15 mouse cellular contexts compared by ENCODE assay signal in genomic region chr7:133058496-133059149, GRCm38 (mm10).
DNase-seq lines count a peak whose midpoint lies in the region; ATAC-seq and TF ChIP-seq lines count a peak whose summit lies in the region.
"Had no signal": no experiment of that assay in that cellular context is flagged by ENCODE, and none has a peak within 500 bp of the region (broad histone marks: within the 10 kb centered on the region; RNA-seq: fewer than 3 reads in every experiment).

No protein-coding gene starts in this region.

- no peak overlapping the region for H3K4me2 ChIP-seq in lung, postnatal 0 days (replicated peaks; ENCODE audit: low read depth, low read length)
- peak overlapping the region; percentile 22; the same call in 1 of the 2 replicates for H3K4me2 ChIP-seq in heart, postnatal 0 days (ENCODE audit: low read depth, low read length)
- no peak overlapping the region for H3K4me2 ChIP-seq in stomach, postnatal 0 days (replicated peaks; ENCODE audit: low read depth)
- H3K4me2 ChIP-seq in midbrain, embryonic 11.5 days, result no peak overlapping the region
- H3K4me2 ChIP-seq: embryonic facial prominence, embryonic 13.5 days; midbrain, embryonic 15.5 days; stomach, embryonic 15.5 days had no signal

- 0 out of 2 replicates have a peak, but pooled peaks cover 5% of the 10 kb centered on the region for H3K36me3 ChIP-seq in lung, postnatal 0 days (ENCODE audit: insufficient read depth, low read length)
- H3K36me3 ChIP-seq in heart, postnatal 0 days (replicated peaks; ENCODE audit: control insufficient read depth, insufficient read depth, low read length), result no peaks in the 10 kb centered on the region
- 0 out of 2 replicates have a peak, but pooled peaks cover 4% of the 10 kb centered on the region for H3K36me3 ChIP-seq in stomach, postnatal 0 days (ENCODE audit: control insufficient read depth, insufficient read depth, low read length)
- H3K36me3 ChIP-seq in midbrain, embryonic 11.5 days (ENCODE audit: control insufficient read depth, insufficient read depth, low read length), result no peaks in the 10 kb centered on the region
- H3K36me3 ChIP-seq: midbrain, embryonic 15.5 days had no signal

- 78% methylated on average over 12 of the region's 12 CpGs for WGBS in lung, postnatal 0 days
- 31% methylated on average over 12 of the region's 12 CpGs for WGBS in heart, postnatal 0 days
- 88% methylated on average over 12 of the region's 12 CpGs for WGBS in stomach, postnatal 0 days
- WGBS in midbrain, embryonic 11.5 days, result 96% methylated on average over 12 of the region's 12 CpGs

- no peak for TF ChIP-seq CTCF in lung, postnatal 0 days (IDR thresholded peaks at IDR 0.05)
- no peak for TF ChIP-seq CTCF in heart, postnatal 0 days (IDR thresholded peaks at IDR 0.05; ENCODE audit: low read depth)
- no peak for TF ChIP-seq CTCF in stomach, postnatal 0 days (IDR thresholded peaks at IDR 0.05; ENCODE audit: low read depth)

- no peak overlapping the region for H3K4me3 ChIP-seq in lung, postnatal 0 days (ENCODE audit: low read depth, low read length)
- H3K4me3 ChIP-seq in heart, postnatal 0 days (ENCODE audit: low read depth, low read length), result no peak overlapping the region
- H3K4me3 ChIP-seq in stomach, postnatal 0 days (ENCODE audit: low read depth, low read length), result no peak overlapping the region
- H3K4me3 ChIP-seq in midbrain, embryonic 11.5 days (ENCODE audit: low read depth, low read length), result no peak overlapping the region
- H3K4me3 ChIP-seq: embryonic facial prominence, embryonic 13.5 days; midbrain, embryonic 15.5 days; stomach, embryonic 15.5 days had no signal

- peaks cover 14% of the 10 kb centered on the region for H3K4me1 ChIP-seq in lung, postnatal 0 days (ENCODE audit: insufficient read depth, low read depth, low read length)
- H3K4me1 ChIP-seq in heart, postnatal 0 days (ENCODE audit: control insufficient read depth, insufficient read depth), result peaks cover 34% of the 10 kb centered on the region
- H3K4me1 ChIP-seq in stomach, postnatal 0 days (replicated peaks; ENCODE audit: control insufficient read depth, insufficient read depth), result peaks cover 3% of the 10 kb centered on the region; the same call in 1 of the 2 replicates
- H3K4me1 ChIP-seq in midbrain, embryonic 11.5 days (ENCODE audit: control insufficient read depth, insufficient read depth, low read length), result peaks cover 5% of the 10 kb centered on the region

- H3K27me3 ChIP-seq in lung, postnatal 0 days (replicated peaks; ENCODE audit: insufficient read depth, low read length), result no peaks in the 10 kb centered on the region
- H3K27me3 ChIP-seq in heart, postnatal 0 days (ENCODE audit: control insufficient read depth, insufficient read depth, low read length), result no peaks in the 10 kb centered on the region
- H3K27me3 ChIP-seq in stomach, postnatal 0 days (ENCODE audit: control insufficient read depth, insufficient read depth, low read length), result no peaks in the 10 kb centered on the region
- H3K27me3 ChIP-seq in midbrain, embryonic 11.5 days (ENCODE audit: control insufficient read depth, insufficient read depth, low read length), result no peaks in the 10 kb centered on the region
- H3K27me3 ChIP-seq: embryonic facial prominence, embryonic 13.5 days; midbrain, embryonic 15.5 days; Patski; stomach, embryonic 15.5 days had no signal

- peak; percentile 54 for ATAC-seq in lung, postnatal 0 days
- peak; percentile 77 for ATAC-seq in heart, postnatal 0 days (ENCODE audit: insufficient read depth, low read depth)
- no peak for ATAC-seq in stomach, postnatal 0 days (ENCODE audit: low FRiP score, low TSS enrichment)
- no peak for ATAC-seq in CD4-positive, CD25-positive, alpha-beta regulatory T cell, adult 4 months
- ATAC-seq in midbrain, embryonic 11.5 days (ENCODE audit: low FRiP score), result no peak
- ATAC-seq: midbrain, embryonic 15.5 days; Patski had no signal

- intact Hi-C loops in gastrocnemius, postnatal 36 days (cut with DNase I), result loop anchor here (5.0 kb wide), 1 partner anchor 44 kb away; no protein-coding TSS in a partner anchor

- H3K27ac ChIP-seq in lung, postnatal 0 days (ENCODE audit: low read length), result 0 out of 2 replicates have a peak overlapping the region, but pooled peaks have one; percentile 32
- H3K27ac ChIP-seq in heart, postnatal 0 days (ENCODE audit: low read depth), result peak overlapping the region; percentile 88
- peak overlapping the region; percentile 13; the same call in 1 of the 2 replicates for H3K27ac ChIP-seq in stomach, postnatal 0 days (replicated peaks)
- H3K27ac ChIP-seq in midbrain, embryonic 11.5 days (ENCODE audit: low read depth, low read length), result no peak overlapping the region
- H3K27ac ChIP-seq: embryonic facial prominence, embryonic 13.5 days; stomach, embryonic 15.5 days had no signal

- TF ChIP-seq EP300 in lung, postnatal 0 days (IDR thresholded peaks at IDR 0.05), result peak; percentile 13; the same call in 1 of the 2 replicates
- no peak for TF ChIP-seq EP300 in heart, postnatal 0 days (IDR thresholded peaks at IDR 0.05; ENCODE audit: low read depth)
- TF ChIP-seq EP300 in stomach, postnatal 0 days (optimal IDR thresholded peaks at IDR 0.05), result no peak

- no peaks in the 10 kb centered on the region for H3K9me3 ChIP-seq in lung, postnatal 0 days (ENCODE audit: low read length)
- no peaks in the 10 kb centered on the region for H3K9me3 ChIP-seq in heart, postnatal 0 days (replicated peaks; ENCODE audit: control insufficient read depth, low read length)
- no peaks in the 10 kb centered on the region for H3K9me3 ChIP-seq in stomach, postnatal 0 days (ENCODE audit: control insufficient read depth, low read length)
- H3K9me3 ChIP-seq in midbrain, embryonic 11.5 days (ENCODE audit: control insufficient read depth, low read length), result no peaks in the 10 kb centered on the region
- H3K9me3 ChIP-seq: embryonic facial prominence, embryonic 13.5 days; midbrain, embryonic 15.5 days; stomach, embryonic 15.5 days had no signal

- H3K9ac ChIP-seq in lung, postnatal 0 days (replicated peaks; ENCODE audit: low read depth), result no peak overlapping the region
- H3K9ac ChIP-seq in heart, postnatal 0 days (replicated peaks; ENCODE audit: low read depth, low read length), result no peak overlapping the region
- no peak overlapping the region for H3K9ac ChIP-seq in stomach, postnatal 0 days (ENCODE audit: low read length)
- no peak overlapping the region for H3K9ac ChIP-seq in midbrain, embryonic 11.5 days (ENCODE audit: low read length)
- H3K9ac ChIP-seq: embryonic facial prominence, embryonic 13.5 days; midbrain, embryonic 15.5 days; stomach, embryonic 15.5 days had no signal

- DNase-seq in gastrocnemius, adult 18-20 months (ENCODE audit: low spot score), result peak; percentile 56
- no peak for DNase-seq in gastrocnemius, postnatal 36 days
- DNase-seq in lung, postnatal 0 days (ENCODE audit: low spot score), result no peak
- no peak for DNase-seq in lung, postnatal 36 days
- peak; percentile 75 for DNase-seq in heart, postnatal 0 days (ENCODE audit: low spot score)
- DNase-seq in stomach, postnatal 0 days (ENCODE audit: low spot score), result no peak
- no peak for DNase-seq in midbrain, embryonic 11.5 days (ENCODE audit: low spot score, missing footprints)
- DNase-seq: kidney, postnatal 10 days; right cerebral cortex, postnatal 4 days; thymus, postnatal 14 days had no signal

Comparison
In these comparisons a context has a peak if more than half of its experiments do, and no peak if none do; other contexts are left out.
1. DNase-seq: peak in gastrocnemius, adult 18-20 months (single experiment) and heart, postnatal 0 days (single experiment); none in gastrocnemius, postnatal 36 days (0 of 2), lung, postnatal 0 days (single experiment), lung, postnatal 36 days (single experiment), stomach, postnatal 0 days (single experiment) and midbrain, embryonic 11.5 days (single experiment).
2. ATAC-seq: peak in lung, postnatal 0 days (single experiment) and heart, postnatal 0 days (single experiment); none in stomach, postnatal 0 days (single experiment), CD4-positive, CD25-positive, alpha-beta regulatory T cell, adult 4 months (single experiment) and midbrain, embryonic 11.5 days (single experiment).